Mouse (Mus musculus): ENCODE measurements at regions not wholly inside any gene's neighbourhood (a gene's known extent, or its start where the extent isn't known, plus 50 kb on each side); places are given as distances from the start of the nearest gene placed in this dataset.

GRCm38 (mm10) chr1:152184956-152185355 lies 95.0 kb upstream of the 1700025G04Rik start:
- H3K36me3 ChIP-seq (ENCODE audit: control insufficient read depth, insufficient read depth, low read length): no peaks in the 10 kb centered on the region
- no peaks in the 10 kb centered on the region for H3K9me3 ChIP-seq (replicated peaks; ENCODE audit: control insufficient read depth, low read length)
- no peak for ATAC-seq (ENCODE audit: insufficient read depth, low FRiP score)
- H3K9ac ChIP-seq (ENCODE audit: low read length): no peak overlapping the region
- WGBS: 75% methylated on average over 3 of the region's 3 CpGs
- no peak overlapping the region for H3K4me3 ChIP-seq (replicated peaks; ENCODE audit: low read length)
- H3K4me1 ChIP-seq (ENCODE audit: control insufficient read depth, insufficient read depth, low read length): no peaks in the 10 kb centered on the region
- no peak overlapping the region for H3K27ac ChIP-seq (ENCODE audit: low read length)
- H3K27me3 ChIP-seq (ENCODE audit: control insufficient read depth, insufficient read depth, low read length): no peaks in the 10 kb centered on the region
- H3K4me2 ChIP-seq (ENCODE audit: low read depth, low read length): no peak overlapping the region

GRCm38 (mm10) chr1:152176267-152176970 lies 86.5 kb upstream of the 1700025G04Rik start:
- H3K27me3 ChIP-seq (ENCODE audit: control insufficient read depth, insufficient read depth, low read length): no peaks in the 10 kb centered on the region
- WGBS: 85% methylated on average over 9 of the region's 9 CpGs
- no peaks in the 10 kb centered on the region for H3K4me1 ChIP-seq (ENCODE audit: control insufficient read depth, insufficient read depth, low read length)
- no peaks in the 10 kb centered on the region for H3K36me3 ChIP-seq (ENCODE audit: control insufficient read depth, insufficient read depth, low read length)
- H3K9ac ChIP-seq (ENCODE audit: low read length): no peak overlapping the region
- no peak for ATAC-seq (ENCODE audit: insufficient read depth, low FRiP score)
- no peak overlapping the region for H3K27ac ChIP-seq (ENCODE audit: low read length)
- no peak overlapping the region for H3K4me2 ChIP-seq (ENCODE audit: low read depth, low read length)
- H3K9me3 ChIP-seq (replicated peaks; ENCODE audit: control insufficient read depth, low read length): no peaks in the 10 kb centered on the region
- no peak overlapping the region for H3K4me3 ChIP-seq (replicated peaks; ENCODE audit: low read length)

- no peak for ATAC-seq (ENCODE audit: insufficient read depth, low FRiP score)
- WGBS: 86% methylated on average over 3 of the region's 3 CpGs
- no peak overlapping the region for H3K4me2 ChIP-seq (ENCODE audit: low read depth, low read length)
Observed at GRCm38 (mm10) chr1:152175691-152176090, 85.8 kb upstream of the 1700025G04Rik start.

GRCm38 (mm10) chr1:152174464-152174863 lies 84.5 kb upstream of the 1700025G04Rik start:
- Histone ChIP-seq H3K27me3 (ENCODE audit: control insufficient read depth, insufficient read depth, low read length) (no peaks in the 10 kb centered on the region), H3K27ac (ENCODE audit: low read length) (no peak overlapping the region), H3K4me2 (ENCODE audit: low read depth, low read length) (no peak overlapping the region), H3K4me1 (ENCODE audit: control insufficient read depth, insufficient read depth, low read length) (no peaks in the 10 kb centered on the region), H3K36me3 (ENCODE audit: control insufficient read depth, insufficient read depth, low read length) (no peaks in the 10 kb centered on the region), H3K9me3 (replicated peaks; ENCODE audit: control insufficient read depth, low read length) (no peaks in the 10 kb centered on the region), H3K9ac (ENCODE audit: low read length) (no peak overlapping the region), H3K4me3 (replicated peaks; ENCODE audit: low read length) (no peak overlapping the region)
- WGBS: 87% methylated on average over 4 of the region's 4 CpGs
- ATAC-seq (ENCODE audit: insufficient read depth, low FRiP score): no peak

More at GRCm38 (mm10) chr1:152175691-152176090, 85.8 kb upstream of the 1700025G04Rik start:
- Histone ChIP-seq H3K27me3 (ENCODE audit: control insufficient read depth, insufficient read depth, low read length) (no peaks in the 10 kb centered on the region), H3K36me3 (ENCODE audit: control insufficient read depth, insufficient read depth, low read length) (no peaks in the 10 kb centered on the region), H3K27ac (ENCODE audit: low read length) (no peak overlapping the region), H3K9me3 (replicated peaks; ENCODE audit: control insufficient read depth, low read length) (no peaks in the 10 kb centered on the region), H3K4me3 (replicated peaks; ENCODE audit: low read length) (no peak overlapping the region), H3K9ac (ENCODE audit: low read length) (no peak overlapping the region), H3K4me1 (ENCODE audit: control insufficient read depth, insufficient read depth, low read length) (no peaks in the 10 kb centered on the region)

- Histone ChIP-seq H3K9me3 (replicated peaks; ENCODE audit: control insufficient read depth, low read length) (no peaks in the 10 kb centered on the region), H3K27me3 (ENCODE audit: control insufficient read depth, insufficient read depth, low read length) (no peaks in the 10 kb centered on the region), H3K9ac (ENCODE audit: low read length) (no peak overlapping the region), H3K4me3 (replicated peaks; ENCODE audit: low read length) (no peak overlapping the region), H3K27ac (ENCODE audit: low read length) (no peak overlapping the region), H3K36me3 (ENCODE audit: control insufficient read depth, insufficient read depth, low read length) (no peaks in the 10 kb centered on the region), H3K4me1 (ENCODE audit: control insufficient read depth, insufficient read depth, low read length) (no peaks in the 10 kb centered on the region), H3K4me2 (ENCODE audit: low read depth, low read length) (no peak overlapping the region)
- no peak for ATAC-seq (ENCODE audit: insufficient read depth, low FRiP score)
- WGBS: 78% methylated on average over 16 of the region's 16 CpGs
Observed at GRCm38 (mm10) chr1:152171034-152171790, 81.3 kb upstream of the 1700025G04Rik start.

DNA sequence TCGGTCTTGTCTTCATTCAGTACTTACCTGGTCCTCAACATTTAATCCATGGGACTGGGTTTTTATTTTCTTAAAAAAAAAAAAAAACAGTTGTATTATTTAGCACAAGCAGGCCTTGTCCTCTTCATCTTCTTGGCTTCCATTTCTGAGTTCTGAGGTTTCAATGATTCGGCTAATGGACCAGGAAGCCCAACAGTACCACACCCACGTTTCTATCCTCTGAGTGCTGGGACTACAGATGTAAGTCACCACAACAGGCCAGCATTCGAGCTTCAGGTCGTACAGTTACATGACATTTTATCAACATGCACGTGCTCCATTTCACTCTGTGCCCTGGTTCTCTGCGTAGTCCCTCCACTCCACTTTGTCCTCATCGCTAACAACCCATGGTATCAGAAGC lies 80.7 kb upstream of the 1700025G04Rik start:
- Histone ChIP-seq H3K9me3 (replicated peaks; ENCODE audit: control insufficient read depth, low read length) (no peaks in the 10 kb centered on the region), H3K27me3 (ENCODE audit: control insufficient read depth, insufficient read depth, low read length) (no peaks in the 10 kb centered on the region), H3K4me2 (ENCODE audit: low read depth, low read length) (no peak overlapping the region), H3K36me3 (ENCODE audit: control insufficient read depth, insufficient read depth, low read length) (no peaks in the 10 kb centered on the region), H3K27ac (ENCODE audit: low read length) (no peak overlapping the region), H3K4me1 (ENCODE audit: control insufficient read depth, insufficient read depth, low read length) (no peaks in the 10 kb centered on the region), H3K4me3 (replicated peaks; ENCODE audit: low read length) (no peak overlapping the region), H3K9ac (ENCODE audit: low read length) (no peak overlapping the region)
- 85% methylated on average over 8 of the region's 8 CpGs for WGBS
- ATAC-seq (ENCODE audit: insufficient read depth, low FRiP score): no peak

DNA sequence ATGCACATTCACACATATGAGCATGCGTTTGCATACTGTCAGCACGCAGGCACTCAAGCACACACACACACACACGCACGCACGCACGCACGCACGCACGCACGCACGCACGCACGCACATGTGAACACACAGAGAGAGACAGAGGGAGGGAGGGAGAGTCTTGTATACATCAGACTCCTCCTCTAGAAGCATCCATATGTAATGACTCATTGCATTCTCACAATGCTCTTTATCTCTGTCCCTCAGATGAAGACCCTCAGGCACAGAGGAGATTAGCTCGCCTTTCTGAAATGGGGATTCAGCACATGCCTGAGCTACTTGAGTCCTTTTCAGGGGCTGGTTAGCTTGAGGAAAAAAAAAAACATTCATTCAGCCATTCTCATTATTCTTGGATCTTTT lies 79.6 kb upstream of the 1700025G04Rik start:
- Histone ChIP-seq H3K9me3 (replicated peaks; ENCODE audit: control insufficient read depth, low read length) (no peaks in the 10 kb centered on the region), H3K9ac (ENCODE audit: low read length) (no peak overlapping the region), H3K27me3 (ENCODE audit: control insufficient read depth, insufficient read depth, low read length) (no peaks in the 10 kb centered on the region), H3K4me2 (ENCODE audit: low read depth, low read length) (no peak overlapping the region), H3K27ac (ENCODE audit: low read length) (no peak overlapping the region), H3K4me3 (replicated peaks; ENCODE audit: low read length) (no peak overlapping the region), H3K4me1 (ENCODE audit: control insufficient read depth, insufficient read depth, low read length) (0 out of 2 replicates have a peak, but pooled peaks cover 4% of the 10 kb centered on the region), H3K36me3 (ENCODE audit: control insufficient read depth, insufficient read depth, low read length) (no peaks in the 10 kb centered on the region)
- WGBS: 89% methylated on average over 14 of the region's 14 CpGs
- ATAC-seq (ENCODE audit: insufficient read depth, low FRiP score): no peak

DNA sequence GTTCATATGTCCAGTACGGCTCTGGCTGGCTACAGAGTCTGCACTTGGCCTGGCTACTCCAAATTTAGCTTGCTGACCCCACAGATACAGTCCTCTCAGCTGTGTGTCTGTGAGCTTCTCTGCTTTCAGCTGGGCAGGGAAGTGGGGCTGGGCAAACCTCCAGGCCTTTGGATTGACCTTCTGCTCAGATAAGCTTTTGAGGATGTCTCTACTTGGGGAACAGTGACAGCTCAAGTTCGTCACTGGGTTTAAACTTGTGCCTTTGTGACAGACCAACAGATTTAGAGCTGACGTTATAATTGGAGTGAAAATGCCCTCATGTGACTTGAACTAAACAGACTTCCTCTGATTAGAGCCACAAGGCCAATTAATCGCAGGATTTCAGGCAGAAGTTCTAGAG lies 78.4 kb upstream of the 1700025G04Rik start:
- Histone ChIP-seq H3K9me3 (replicated peaks; ENCODE audit: control insufficient read depth, low read length) (no peaks in the 10 kb centered on the region), H3K27me3 (ENCODE audit: control insufficient read depth, insufficient read depth, low read length) (no peaks in the 10 kb centered on the region), H3K4me3 (replicated peaks; ENCODE audit: low read length) (no peak overlapping the region), H3K4me1 (ENCODE audit: control insufficient read depth, insufficient read depth, low read length) (0 out of 2 replicates have a peak, but pooled peaks cover 4% of the 10 kb centered on the region), H3K27ac (ENCODE audit: low read length) (no peak overlapping the region), H3K4me2 (ENCODE audit: low read depth, low read length) (no peak overlapping the region), H3K9ac (ENCODE audit: low read length) (no peak overlapping the region), H3K36me3 (ENCODE audit: control insufficient read depth, insufficient read depth, low read length) (no peaks in the 10 kb centered on the region)
- ATAC-seq (ENCODE audit: insufficient read depth, low FRiP score): no peak
- WGBS: 58% methylated on average over 4 of the region's 4 CpGs

GRCm38 (mm10) chr1:152167716-152168115 lies 77.8 kb upstream of the 1700025G04Rik start:
- Histone ChIP-seq H3K27ac (ENCODE audit: low read length) (no peak overlapping the region), H3K27me3 (ENCODE audit: control insufficient read depth, insufficient read depth, low read length) (no peaks in the 10 kb centered on the region), H3K4me1 (ENCODE audit: control insufficient read depth, insufficient read depth, low read length) (0 out of 2 replicates have a peak, but pooled peaks cover 4% of the 10 kb centered on the region), H3K9ac (ENCODE audit: low read length) (no peak overlapping the region), H3K4me2 (ENCODE audit: low read depth, low read length) (no peak overlapping the region), H3K4me3 (replicated peaks; ENCODE audit: low read length) (no peak overlapping the region), H3K9me3 (replicated peaks; ENCODE audit: control insufficient read depth, low read length) (no peaks in the 10 kb centered on the region), H3K36me3 (ENCODE audit: control insufficient read depth, insufficient read depth, low read length) (no peaks in the 10 kb centered on the region)
- ATAC-seq (ENCODE audit: insufficient read depth, low FRiP score): no peak
- 90% methylated on average over 5 of the region's 5 CpGs for WGBS

Data from stomach, embryonic 16.5 days (tissue).